Mouse (Mus musculus): ENCODE data around the gene Srr.

DNA sequence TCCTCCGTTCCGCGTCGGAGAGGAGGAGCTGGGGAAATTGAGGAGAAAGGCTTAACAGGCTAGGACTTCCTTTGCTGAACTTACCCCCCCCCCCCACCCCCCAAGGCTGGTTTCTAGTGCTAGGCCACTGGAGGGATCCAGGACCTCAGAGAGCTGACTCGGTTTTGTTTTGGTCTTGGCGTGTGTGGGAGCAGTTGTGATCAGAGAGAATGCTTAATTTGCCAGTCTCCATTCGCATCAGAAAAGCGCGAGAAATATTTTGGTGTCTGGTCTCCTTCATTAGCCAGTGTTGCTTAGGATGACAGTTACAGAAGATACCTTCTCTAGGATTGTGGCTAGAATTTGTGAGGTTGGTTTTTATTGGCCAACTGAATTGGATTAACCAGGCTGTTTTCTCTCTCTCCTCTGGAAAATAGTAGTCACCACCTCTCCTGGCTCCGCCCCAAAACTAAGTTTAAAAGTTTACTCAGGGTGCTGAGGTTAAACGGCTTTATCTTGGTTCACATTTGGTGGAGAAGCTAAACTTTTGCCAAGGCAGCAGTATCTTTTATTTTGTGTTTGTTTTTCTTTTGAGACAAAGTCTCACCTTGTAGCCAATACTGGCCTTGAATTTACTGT, 749 bp upstream of the Srr start:
- TF ChIP-seq GATA1 (IDR thresholded peaks at IDR 0.05; ENCODE audit: borderline replicate concordance, low read length) (no peak), FLI1 (IDR thresholded peaks at IDR 0.05; ENCODE audit: low read length) (no peak)
